Mouse (Mus musculus): Measurements from ENCODE around the gene Sco1.

- TF ChIP-seq CTCF (conservative IDR thresholded peaks at IDR 0.05; ENCODE audit: insufficient read depth, insufficient read length, low read depth, low read length): no peak
- no peak for TF ChIP-seq POLR2A (IDR thresholded peaks at IDR 0.05; ENCODE audit: low read depth, low read length)
Observed at GRCm38 (mm10) chr11:67105689-67106088, 53.2 kb downstream of the Sco1 start.
